Mouse (Mus musculus) CD8-positive naive resting alpha-beta T cell, adult 2 months (primary cell): Measurements from ENCODE around the gene Atf6b.

ENCODE experiments used
- DNase-seq, 2 experiments: peaks; one replicate each; pipeline ENCODE4 v3.0.0; 2022; ENCODE audit warnings: low read depth in 2 of 2, low spot score in 2 of 2

The Atf6b gene

DNA sequence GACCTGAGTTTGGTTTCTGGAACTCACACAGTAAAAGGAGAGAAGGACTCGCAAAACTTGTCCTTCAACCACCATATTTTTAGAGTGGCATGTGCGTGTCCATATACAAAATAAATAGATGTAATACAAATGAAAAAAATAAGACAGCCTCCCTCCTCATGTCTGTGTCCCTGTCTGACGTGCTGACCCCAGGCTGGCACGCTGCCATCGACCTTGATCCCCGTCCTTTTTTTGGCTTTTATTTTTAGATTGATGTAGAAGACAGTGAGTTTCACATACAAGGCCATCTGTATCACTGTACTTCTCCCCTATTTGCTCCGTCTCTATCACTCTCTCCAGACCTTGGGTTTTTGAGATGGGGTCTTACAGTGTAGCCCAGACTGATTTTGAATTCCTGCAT lies 17.5 kb downstream of the Atf6b start:
- DNase-seq: no peak

DNA sequence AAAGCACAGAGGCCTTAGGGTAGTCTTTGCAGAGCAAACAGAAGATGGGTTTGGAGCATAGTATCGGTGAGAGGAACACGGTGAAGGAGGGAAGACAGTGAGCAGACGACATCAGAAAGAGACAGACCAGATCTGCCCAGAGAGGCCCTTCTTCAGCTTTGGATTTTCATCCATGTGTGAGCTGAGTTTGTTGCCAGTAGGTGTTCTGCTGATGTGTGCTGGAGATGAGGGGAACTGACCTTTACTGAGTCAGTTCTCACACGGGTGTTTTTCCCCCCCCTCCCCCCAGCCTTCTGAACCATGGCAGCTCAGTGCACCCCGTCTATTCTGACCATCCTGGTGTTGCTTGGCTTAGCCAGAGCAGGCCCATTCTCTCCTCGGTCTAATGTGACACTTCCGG lies 23.3 kb downstream of the Atf6b start, which contains the start of gene Tnxb:
Gene Tnxb, plus strand, starts transcription at position 301 of the 400 bp plus-strand sequence.
- no peak for DNase-seq

DNA sequence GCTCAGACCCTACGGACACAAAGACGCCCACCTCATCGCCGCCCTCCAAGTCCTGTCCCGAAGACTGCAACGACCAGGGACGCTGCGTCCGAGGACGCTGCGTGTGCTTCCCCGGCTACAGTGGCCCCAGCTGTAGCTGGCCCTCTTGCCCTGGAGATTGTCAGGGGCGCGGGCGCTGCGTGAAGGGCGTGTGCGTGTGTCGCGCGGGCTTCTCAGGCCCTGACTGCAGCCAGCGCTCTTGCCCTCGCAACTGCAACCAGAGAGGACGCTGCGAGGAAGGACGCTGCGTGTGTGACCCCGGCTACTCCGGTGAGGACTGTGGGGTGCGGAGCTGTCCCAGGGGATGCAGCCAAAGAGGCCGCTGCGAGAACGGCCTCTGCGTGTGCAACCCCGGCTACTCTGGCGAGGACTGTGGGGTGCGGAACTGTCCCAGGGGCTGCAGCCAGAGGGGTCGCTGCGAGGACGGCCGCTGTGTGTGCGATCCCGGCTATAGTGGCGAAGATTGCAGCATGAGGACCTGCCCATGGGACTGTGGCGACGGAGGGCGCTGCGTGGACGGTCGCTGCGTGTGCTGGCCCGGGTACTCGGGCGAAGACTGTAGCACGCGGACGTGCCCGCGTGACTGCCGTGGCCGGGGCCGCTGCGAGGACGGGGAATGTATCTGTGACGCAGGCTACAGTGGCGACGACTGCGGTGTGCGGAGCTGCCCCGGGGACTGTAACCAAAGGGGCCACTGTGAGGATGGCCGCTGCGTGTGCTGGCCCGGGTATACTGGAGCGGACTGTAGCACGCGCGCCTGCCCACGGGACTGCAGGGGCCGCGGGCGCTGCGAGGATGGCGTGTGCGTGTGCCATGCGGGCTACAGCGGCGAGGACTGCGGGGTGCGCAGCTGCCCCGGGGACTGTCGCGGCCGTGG lies 24.5 kb downstream of the Atf6b start:
- DNase-seq: no peak

DNA sequence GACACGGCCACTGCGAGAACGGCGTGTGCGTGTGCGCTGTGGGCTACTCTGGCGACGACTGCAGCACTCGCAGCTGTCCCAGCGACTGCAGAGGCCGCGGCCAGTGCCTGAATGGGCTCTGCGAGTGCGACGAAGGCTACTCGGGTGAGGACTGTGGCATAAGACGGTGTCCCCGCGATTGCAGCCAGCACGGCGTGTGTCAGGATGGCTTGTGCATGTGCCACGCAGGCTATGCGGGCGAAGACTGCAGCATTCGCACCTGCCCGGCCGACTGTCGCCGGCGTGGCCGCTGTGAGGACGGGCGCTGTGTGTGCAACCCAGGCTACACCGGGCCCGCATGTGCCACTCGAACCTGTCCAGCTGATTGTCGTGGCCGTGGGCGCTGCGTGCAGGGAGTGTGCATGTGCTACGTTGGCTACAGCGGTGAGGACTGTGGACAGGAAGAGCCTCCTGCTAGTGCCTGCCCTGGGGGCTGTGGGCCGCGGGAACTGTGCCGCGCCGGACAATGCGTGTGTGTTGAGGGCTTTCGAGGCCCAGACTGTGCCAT lies 25.4 kb downstream of the Atf6b start:
- no peak for DNase-seq

DNA sequence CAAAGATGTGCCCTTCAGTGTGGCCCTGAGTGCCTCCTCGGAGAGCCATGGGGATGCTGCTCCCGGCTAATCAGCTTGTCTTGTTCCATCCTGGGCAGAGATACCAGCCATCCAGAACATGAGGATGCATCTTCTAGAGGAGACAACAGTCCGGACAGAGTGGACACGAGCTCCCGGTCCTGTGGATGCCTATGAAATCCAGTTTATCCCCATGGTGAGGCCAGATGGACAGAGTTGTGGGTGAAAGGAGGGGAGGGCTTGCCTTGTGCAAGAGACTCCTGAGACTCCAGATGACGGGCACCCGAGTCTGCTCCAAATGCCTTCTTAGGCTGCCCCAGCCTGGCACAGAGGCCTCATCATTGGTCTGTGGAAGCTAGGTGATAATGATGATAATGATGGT lies 26.2 kb downstream of the Atf6b start:
- DNase-seq: no peak

DNA sequence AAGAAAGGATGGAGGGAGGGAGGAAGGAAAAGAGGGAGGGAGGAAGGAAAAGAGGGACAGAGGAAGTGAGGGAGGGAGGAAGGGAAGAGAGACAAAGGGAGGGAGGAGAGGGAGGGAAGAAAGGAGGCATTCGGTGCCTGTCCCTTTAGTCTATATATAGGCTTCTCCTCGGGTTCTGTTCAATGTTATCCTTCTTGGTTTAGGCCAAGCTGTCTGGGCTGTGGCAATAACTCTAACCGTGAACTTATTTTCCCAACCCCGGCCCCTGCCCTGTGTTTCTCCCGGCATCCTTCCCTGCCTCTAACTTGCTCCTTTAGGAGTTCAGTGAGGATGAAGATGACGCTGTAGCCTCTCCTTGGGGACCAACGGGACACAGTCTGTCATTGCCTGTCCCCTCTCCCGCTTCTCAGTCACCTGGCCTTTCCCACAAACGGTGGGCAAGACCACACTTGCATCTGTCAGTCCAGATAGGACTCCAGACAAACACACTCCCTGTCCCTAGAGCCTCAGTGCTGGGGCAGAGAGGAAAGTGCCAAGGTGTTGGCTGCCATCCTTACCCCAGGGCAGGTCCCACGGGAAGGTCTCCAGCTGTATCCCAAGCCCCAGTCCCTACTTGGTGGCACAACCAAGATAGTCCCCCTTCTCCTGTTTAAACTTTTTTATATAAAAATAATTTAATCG lies 27.7 kb downstream of the Atf6b start:
- no peak for DNase-seq

DNA sequence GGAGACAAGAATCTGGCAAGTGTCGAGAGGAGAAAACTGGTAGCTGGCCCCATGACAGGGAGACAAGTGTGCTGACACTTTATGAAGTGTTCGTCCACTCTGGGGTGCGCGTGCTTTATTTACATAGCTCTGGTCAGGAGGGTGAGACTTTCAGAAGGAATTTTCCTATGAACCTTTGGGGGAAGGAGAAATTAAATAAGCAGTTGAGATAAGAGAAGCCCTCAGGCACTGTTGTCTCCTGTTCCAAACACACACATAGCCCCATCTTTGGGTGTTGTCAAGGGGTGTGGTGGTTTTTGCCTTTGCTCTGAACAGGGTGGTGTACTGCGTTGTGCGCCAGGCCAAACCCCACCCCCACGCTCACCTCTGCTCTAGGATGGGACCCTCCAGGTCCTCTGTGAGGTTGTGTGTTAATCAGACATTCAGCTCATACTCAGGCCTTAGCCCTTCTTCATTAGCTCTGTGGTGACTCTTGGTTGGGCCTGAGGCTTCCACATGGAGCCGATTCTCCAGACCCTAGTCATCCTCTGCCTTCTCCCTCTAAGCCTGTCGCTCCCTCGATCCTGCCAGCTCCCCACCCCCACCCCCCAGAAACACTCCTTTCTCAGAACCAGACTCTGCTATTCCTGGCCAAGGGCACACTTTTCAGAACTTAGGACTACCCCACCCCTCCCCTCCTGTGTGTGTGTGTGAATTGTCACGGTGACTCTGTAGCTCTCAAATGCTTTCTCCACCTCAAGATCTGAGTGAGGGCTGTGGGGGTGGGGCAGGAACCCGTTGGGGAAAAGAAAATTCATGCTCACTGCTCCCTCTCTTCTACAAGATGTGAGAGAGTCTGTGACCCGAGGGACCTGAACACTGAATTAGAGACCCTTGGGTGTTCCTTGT lies 28.5 kb downstream of the Atf6b start:
- no peak for DNase-seq

DNA sequence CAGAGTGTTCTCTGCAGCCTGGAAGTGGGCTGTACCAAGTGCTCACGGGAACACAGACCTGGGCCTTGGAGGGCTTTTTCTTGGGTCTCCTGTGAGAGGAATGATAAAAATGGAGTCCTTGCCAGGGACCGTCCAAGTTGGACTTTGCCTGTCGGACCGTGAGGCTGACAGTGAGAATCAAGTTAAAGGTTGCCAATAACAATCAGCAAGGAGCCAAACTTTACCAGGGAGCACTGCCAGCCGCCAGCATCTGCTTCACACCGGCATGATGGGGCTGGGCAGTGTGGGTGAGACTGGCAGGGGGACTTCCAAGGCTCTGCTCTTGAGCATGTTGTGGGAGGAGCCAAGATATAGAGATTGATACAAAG lies 29.1 kb downstream of the Atf6b start:
- no peak for DNase-seq

DNA sequence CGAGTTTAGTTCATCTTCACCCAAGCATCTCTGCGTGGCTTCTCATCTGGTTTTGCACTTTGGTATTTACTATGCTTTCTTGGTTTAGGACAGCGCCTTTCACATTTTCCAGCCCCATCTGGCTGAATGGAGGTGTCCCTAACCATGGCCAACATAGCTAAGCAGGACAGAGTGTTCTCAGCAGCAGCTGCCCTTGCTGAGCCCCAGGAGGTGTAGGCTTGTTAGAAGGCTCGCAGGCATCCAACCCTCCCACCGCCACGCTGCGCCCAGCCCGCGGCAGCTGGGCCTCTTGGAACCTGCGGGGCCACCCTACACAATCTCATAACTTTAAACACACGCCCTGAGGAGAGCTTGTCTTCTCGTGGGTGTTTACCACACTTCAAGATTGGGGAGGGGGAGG lies 29.7 kb downstream of the Atf6b start:
- no peak for DNase-seq

DNA sequence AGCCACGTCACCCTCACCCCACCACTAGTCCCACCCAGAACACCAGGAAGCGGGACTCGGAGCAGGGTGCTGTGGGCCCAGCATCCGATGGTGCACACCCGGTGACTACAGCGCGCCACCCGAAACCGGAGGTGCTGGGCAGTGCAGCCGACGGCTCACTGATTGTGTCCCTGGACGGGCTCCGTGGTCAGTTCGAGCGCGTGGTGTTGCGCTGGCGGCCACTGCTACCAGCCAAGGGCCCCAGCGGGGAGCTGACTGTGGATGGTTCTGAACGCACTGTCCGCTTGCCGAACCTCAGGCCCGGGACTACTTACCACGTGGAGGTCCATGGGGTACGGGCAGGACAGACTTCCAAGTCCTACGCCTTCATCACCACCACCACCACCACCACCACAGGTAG lies 33.2 kb downstream of the Atf6b start:
- DNase-seq: no peak

DNA sequence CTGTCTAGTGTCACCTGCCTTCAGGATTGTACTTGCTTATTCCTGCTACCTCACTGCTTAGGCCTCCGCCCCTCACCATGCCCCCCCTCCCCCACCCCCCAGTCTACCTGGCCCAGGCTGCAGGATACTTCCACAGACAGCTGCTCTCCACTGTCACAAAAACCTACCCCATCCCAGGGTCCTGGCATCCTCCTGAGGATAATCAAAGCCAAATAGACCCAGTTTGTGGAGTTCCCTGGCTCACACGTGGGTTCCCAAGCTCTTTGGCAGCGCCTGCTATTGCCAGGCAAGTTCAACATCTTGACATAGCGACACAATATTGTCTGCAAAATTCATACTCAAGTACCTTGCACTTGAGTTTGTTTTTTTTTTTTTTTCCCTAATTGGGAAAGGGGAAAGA lies 33.7 kb downstream of the Atf6b start:
- no peak for DNase-seq

DNA sequence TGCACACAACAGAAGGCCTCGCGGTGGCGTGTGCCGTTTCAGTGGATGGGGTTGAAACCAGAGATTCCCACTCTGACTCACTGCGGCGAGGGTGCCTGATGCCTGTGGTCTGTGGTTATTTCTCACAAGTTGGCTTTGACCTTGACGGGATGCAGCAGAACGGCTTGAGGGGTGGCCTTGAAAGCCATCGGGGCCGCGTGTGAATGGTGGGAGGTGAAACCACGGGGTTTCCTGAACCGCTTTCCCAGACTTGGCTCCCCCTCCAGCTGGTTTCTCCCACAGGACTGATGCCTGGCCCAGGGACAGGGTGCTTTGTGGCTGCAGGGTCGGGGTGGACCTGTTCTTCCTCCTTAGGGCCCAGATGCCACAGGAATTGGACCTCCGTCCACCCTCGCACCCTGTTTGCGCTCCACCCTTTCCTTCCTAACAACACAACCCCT lies 34.2 kb downstream of the Atf6b start:
- no peak for DNase-seq

DNA sequence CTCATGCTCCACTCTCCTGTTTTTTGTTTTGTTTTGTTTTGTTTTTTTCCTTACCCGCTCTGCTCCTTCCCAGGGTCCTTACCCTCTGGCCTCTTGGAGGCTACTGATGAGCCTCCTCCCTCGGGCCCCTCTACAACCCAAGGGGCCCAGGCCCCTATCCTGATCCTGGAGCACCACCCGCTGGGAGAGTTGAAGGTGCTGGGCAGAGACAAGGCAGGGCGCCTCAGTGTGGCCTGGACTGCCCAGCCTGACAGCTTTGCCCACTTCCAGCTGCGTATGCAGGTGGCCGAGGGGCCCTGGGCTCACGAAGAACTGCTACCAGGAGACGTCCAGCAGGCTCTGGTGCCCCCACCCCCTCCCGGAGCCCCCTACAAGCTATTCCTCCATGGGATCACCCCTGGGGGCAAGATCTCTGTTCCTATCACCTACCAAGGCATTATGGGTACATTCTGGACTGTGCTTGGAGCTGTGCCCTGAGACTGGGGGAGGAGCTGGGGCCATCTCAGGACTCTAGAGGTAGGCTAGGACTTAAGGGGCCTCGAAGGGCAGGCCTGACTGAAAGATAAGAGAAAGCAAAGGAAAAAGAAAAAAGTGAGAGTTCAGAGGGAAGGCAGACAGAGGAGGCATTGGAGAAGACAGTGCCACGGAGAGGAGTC lies 35.1 kb downstream of the Atf6b start:
- no peak for DNase-seq

DNA sequence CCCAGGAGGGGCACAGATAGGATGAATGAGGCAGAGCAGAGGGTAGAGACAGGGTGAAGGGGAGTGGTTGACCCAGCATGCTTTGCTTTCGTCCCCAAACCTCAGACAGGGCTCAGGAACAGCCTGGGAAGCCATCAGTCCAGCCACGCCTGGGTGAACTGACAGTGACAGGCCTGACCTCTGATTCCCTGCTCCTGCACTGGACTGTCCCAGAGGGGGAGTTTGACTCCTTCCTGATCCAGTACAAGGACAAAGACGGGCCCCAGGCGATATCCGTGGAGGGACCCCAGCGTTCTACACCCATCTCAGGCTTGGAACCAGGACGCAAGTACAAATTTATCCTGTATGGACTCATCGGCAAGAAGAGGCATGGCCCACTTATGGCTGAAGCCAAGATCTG lies 36.2 kb downstream of the Atf6b start:
- DNase-seq: no peak

DNA sequence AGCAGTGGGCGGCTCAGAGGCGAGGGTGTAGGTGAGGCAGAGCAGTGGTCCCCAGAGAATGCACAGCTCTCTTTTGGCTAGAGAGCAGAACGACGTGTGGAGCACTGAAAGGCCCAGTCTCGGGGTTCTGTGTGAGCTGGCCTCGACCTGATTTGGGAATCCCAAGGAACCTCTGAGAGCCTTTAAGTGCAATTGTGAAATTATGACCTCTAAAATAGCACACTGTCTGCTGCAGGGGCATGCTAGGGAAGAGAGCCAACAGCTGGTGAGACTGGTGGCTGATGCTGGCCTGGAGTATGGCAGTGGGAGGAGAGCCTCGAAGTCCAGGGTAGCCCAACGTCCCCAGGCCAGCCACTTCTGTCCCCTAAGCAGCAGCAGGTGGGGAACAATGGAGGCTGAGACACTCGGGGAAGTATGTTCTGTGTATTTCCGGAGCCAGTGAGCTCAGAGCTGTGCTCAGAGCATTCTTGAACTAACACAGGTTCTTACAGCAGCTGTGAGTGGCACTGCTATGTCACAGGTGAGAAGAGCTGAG lies 36.8 kb downstream of the Atf6b start:
- DNase-seq: no peak

DNA sequence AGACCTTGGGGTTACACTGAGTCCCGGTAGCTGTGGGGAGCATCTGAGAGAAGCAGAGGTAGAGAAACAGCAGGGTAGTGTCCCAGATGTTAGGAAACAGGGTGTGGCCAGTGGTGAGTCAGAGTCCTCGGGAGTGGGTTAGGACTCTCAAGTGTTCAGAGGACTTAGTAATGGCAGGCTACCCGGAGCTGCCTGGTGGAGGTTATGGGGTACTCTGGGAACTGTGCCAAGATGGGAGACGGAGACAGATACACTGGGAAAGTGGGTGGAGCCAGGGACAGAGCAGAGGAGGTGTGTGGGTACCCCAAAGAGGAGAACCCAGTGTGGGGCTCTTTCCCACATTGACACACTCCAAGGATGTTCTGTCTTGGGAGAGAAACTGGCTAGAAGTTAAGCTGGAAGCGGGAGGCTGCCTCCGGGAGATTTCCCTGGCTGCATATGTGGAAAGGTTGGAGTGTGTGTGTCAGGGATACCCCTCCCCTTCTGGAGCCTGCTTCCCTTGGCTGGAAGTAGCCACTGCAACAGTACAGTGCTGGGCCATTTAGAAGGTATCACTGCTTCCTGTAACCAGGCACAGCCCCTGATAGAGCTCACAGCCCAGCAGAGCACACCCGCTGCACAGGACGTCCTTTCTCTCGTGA lies 37.4 kb downstream of the Atf6b start:
- no peak for DNase-seq

DNA sequence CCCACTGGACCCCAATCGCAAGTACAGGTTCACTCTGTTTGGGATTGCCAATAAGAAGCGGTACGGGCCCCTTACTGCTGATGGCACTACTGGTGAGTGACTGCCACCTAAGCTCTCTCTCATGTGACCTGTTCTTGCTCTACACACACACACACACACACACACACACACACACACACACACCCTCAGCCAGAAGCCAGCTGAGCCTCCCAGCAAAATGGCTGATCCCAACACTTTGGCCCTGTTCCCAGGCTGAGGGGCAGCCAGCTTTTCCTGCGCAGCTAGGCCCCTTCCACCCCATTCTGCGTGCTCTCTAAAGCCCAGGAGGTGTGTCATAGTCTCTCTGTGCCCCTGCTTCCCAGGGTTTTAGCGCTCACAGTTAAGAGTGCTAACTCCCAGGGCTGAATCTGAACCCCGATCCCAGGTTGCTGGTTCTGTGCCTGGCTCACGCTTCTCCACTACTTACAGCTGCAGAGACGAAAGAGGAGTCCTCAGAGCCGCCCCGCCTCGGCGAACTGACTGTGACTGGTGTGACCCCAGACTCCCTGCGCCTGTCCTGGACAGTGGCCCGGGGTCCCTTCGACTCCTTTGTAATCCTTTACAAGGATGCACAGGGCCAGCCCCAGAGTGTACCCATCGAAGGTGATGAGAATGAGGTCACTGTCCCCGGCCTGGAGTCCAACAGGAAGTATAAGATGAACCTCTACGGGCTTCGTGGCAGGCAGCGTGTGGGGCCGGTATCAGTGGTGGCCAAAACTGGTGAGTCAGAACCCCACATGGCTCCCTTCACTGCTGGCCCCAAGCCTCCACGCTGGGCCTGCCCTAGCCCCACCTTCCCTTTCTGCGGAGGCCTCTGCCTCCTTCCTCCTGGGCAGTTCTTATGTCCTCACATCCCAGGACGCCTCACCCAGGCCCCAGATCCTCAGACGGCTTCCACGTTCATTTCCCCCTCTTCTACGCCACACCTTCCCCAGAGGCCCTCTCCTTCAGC lies 38.5 kb downstream of the Atf6b start:
- no peak for DNase-seq

DNA sequence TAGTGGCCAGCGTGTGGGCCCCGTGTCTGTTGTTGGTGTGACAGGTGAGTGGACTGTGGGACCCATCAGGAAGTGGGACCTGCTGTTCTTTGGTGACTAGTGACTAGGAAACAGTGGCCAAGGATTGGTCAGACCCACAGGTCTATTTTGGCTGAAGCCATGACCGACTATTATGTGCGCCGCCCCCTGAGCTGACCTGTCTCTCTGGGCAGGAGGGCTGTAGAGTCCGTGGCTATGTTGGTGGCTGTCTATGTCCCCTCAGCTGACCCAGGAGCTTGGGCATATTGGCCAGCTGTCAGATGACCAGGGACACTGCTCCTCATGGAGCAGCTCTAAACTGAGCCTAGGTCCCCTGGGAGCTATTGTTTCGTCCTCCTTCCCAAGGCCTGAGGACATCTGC lies 41.9 kb downstream of the Atf6b start:
- DNase-seq: no peak

DNA sequence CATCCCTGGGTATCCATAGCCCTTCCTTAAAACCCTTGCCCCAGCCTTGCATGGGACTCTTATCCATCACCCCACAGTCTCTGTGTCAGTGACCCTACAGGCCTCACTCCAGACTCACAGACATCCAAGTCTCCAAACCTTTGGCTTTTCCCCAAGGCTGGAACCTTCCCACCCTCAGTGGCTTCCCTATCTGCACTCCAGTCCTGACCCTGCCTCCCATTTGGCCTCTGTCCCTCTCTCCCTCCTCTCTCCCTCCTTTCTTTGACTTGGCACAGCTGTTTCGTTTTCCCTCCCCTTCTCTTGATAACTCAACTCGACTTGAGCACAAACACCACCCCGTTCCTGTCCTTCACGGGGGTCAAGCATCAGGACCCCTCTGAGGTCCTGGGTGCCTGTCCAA lies 43.5 kb downstream of the Atf6b start:
- DNase-seq: no peak
